Mouse (Mus musculus) heart, postnatal 36 days (tissue): Measurements from ENCODE around the gene Tmem245. TPM values are rescaled to one million over a fixed set of nuclear protein-coding genes. Genes with fewer than 3 reads are reported as not detected.
A peak's percentile ranks its signal among the peaks of the same experiment; 100 is the strongest.
"Not testable (repeated sequence)": the region's sequence is repeated elsewhere in the genome, so short reads cannot be mapped to it uniquely, and the experiment has no call there.

ENCODE experiments used
- DNase-seq, 2 experiments: peaks; one replicate each; pipeline ENCODE4 v3.0.0; 2021 to 2022
- intact Hi-C: fragments of 180-260 bp; cut with DNase I; formaldehyde crosslinking; loops from one replicate; pipeline ENCODE4 v1.15.1; 2025
- total RNA-seq, 2 experiments: library from RNA; stranded (reverse); gene quantifications; 2 replicates each; pipeline ENCODE4 v1.2.3; 2021

The Tmem245 gene
- total RNA-seq, 2 experiments from 2014 or later, result 66.0 to 79.2 TPM

DNA sequence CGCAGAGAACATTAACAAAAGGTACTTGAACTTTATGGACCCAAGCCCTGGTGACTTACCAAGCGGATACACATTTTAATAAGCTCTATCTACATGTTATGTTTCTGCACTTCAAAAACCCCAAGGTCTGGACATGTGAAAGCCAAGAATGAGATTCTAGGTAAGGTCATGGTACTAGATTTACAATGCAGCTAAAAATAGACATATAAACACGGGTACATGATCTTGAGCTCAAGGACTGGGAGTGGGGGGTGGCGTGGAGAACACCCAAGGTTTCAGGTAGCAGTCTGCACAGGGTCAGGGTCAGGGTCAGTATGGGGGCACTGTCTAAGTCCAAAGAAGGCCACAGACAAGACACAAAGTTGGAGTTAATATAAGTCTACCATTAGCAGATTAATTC lies 16.9 kb downstream of the Tmem245 start:
- DNase-seq, result no peak
- intact Hi-C loops, result no loop called here

DNA sequence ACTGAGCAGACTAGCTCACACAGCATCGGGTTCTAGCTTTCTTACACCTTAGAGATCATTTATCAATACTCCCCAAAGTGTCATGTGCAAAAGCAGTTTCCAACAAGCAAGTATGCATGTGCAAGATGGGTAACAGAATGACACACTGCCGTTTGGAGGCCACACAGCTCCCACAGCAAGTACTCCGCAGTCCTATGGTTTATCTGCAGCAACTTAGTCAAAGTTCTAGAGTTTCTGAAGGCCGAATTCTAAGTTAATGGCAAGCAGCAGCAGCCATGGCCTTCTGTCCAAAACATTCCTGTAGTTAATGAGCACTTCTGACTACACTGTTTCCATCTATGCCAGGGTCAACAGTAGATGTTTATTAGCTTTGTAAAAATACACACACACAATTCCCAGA lies 20.3 kb downstream of the Tmem245 start:
- no peak for DNase-seq
- intact Hi-C loops, result no loop called here

DNA sequence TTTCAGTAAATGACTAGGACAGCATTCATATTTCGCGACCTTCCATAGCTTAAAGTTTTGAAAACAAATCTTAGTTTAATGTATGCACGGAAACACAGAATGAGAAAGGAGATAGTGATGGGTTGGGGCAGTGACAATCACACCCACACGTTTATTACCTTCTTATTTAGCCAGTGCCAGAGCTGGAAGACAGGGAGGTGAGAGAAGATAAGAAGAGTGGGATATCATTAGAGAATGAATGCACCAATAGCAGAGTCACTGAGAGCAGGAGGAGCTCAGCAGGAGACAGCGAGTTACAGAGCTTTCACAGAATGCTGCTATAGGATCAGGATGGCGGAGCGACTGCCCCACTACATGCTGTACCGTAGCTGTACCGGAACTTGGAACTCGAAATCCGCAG lies 25.0 kb downstream of the Tmem245 start:
- intact Hi-C loops, result no loop called here
- no peak for DNase-seq

DNA sequence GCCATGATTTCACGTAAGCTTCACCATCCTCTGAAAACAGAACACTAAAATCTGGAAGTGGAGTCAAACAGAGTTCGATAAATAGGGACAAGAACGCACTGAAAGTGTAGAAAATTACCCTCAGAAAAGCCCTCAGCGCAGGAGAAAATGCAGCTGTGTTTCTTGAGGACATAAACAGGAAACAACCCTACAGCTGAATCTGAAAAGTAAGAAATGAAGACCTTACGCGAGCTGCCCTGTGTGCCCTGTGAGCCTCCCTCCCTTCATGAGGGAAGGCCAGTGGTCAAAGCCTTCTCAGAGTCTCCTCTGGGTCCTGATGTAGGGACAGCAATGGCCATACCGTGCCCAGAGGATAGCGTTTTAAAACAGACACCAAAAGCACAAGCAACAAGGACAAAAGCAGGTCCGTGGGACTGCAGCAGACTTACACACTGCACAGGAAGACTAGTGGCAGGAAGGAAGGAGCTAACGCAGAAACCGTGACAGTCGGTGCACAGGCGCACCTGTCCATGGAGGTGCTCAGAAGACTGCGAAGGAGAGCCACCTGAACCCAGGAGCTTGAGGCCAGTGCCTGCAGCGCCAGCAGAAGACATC lies 31.4 kb downstream of the Tmem245 start:
- no peak for DNase-seq
- intact Hi-C loops, result no loop called here

DNA sequence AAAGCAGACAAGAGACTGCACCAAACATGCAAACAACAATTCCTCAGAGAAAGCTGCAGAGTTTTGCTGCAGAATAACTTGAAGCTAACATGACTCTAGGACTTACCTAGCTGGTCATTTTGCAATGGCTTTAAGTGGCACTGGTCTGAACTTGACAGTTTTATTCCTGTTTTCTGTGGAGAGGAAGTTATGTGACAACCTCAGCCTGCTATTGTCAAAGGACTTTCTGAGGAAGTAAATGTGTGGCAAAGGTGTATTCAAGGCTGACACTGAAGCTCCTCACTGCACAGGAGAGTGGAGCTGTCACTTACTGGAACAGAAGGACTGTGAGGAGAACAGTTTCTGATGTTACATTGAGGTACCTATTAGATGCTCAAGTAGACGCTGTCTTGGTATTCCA lies 32.5 kb downstream of the Tmem245 start:
- DNase-seq, result no peak
- intact Hi-C loops, result no loop called here

DNA sequence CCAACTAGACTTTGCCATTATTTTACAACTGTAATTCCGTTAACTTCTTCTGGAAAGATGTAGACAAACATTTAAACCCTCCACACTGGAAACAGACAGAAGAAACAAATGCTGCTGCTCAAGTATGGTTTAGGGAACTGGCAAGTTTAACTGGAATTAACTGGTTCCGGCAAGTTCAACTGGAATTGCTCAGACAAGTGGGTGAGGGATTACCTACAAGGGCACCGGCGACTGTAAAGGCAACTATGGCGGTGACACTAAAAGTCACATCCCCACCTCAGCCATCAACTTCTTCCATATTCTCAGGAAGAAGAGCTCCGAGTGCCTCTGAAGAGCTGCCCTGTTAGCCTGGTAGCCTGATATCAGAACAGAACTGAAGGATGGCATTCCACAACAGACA lies 32.9 kb downstream of the Tmem245 start:
- intact Hi-C loops, result no loop called here
- no peak for DNase-seq

DNA sequence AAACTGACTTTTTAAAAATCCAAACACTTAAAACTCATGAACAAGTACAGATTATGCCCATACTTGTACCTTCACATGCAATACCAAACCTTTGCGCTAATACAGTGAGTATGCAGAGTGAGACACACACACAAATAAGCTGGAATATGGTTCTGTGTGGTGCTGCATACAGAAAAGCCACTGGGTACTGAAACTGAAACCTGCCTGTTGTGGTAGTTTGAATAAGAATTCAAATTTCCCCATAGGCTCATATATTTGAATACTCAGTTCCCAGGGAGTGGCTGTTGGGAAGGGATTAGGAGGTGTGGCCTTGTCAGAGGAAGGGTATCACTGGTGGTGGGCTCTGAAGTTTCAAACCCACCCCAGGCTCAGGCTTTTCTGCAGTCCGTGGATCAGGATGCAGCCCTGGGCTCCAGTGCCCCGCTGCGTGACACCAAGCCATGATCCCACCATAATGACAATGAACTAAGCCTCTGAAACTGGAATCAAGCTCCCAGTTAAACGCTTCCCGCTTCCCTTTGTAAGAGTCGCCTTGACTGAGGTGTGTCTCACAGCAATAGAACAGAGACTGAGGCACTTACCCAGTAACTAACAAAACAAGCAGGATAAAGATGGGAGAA lies 34.7 kb downstream of the Tmem245 start:
- intact Hi-C loops, result no loop called here

DNA sequence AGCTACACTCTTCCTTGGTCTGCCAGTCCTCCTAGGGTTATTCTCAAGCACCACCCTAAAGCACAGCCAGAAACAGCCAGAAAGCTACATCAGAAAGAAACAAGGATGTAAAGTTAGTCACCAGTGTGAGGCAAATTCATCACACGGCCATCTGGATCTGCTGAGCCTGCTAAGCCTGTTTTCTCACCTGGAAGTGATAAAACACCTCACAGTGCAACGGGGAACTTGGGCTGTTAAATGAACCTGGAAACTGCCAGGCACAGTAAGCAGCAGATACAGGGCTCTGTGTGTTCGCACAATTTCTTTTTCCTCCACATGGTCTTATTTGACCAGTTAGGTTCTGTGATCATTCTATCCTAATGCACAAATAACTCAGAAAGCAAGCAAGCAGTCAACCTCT lies 37.7 kb downstream of the Tmem245 start:
- DNase-seq, result no peak
- intact Hi-C loops, result no loop called here

More for the DNA sequence above, 34.7 kb downstream of the Tmem245 start:
- DNase-seq, result no peak

DNA sequence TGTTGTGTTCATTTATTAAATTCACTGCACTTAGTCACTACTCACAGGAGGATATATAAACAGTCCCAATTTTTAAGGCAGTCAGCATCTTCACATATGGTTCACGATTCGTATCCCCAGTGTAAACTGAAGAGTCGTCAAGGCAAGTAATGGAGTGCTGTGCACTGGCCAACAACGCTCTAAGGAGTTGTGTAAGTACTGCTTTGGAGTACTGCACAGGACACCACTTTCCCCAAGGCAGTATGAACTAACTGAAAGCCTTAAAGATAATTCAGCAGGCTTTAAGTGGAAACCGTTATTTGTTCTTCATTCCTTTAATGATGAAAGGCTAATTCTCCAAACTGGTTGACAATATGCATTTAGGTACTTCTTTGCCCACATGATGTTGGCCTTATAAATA lies 39.6 kb downstream of the Tmem245 start:
- intact Hi-C loops, result no loop called here
- no peak for DNase-seq

DNA sequence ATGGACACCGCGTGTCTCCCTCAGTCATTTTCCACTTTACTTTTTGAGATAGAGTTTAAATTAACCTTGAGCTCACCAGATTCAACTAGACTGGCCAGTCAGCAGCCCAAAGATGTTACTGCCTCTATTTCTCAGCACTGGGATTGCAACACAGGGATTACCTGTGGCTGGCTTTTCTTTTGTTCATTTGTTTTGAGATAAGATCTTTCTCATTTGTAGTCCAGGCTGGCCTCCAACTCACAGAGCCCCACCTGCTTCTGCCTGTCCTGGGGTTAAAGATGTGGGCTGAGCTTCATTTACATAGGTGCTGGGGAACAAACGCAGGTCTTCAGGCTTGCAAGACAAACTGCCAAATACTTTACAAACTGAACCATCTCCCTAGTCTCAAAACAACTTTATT lies 40.3 kb downstream of the Tmem245 start:
- no peak for DNase-seq
- intact Hi-C loops, result no loop called here

DNA sequence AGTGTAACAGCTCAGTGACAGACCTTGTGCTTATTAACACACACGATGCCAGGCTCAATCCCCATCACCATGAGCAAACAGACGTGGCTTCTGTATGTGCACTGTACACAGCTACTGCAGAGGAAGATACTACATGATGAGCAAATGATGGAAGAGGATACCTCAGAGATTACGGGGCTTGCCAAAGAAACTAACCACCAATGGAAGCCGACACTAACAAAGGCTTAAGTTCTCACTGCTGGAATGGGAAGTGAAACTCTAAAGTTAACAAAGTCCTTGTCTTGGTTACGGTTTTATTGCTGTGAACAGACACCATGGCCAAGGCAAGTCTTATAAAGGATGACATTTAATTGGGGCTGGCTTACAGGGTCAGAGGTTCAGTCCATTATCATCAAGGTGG lies 41.7 kb downstream of the Tmem245 start:
- no peak for DNase-seq
- intact Hi-C loops, result no loop called here

DNA sequence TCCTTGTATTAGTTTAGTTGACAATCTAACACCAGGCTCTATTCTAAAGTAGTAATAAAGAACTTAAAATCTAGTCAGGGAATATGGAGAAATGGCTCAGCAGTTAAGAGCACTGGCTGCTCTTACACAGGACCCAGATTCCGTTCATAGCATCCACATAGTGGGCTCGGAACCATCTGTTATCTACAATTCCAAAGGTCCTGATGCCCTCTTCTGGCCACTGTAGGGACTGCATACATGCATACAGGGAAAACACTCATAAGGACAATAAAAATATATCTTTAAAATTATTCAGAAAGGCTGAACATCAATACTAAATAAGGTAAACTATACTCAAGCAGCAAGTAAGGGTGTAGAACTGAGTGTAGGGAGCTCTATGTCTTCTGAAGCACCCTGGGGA lies 45.6 kb downstream of the Tmem245 start:
- intact Hi-C loops, result no loop called here
- DNase-seq, result no peak

DNA sequence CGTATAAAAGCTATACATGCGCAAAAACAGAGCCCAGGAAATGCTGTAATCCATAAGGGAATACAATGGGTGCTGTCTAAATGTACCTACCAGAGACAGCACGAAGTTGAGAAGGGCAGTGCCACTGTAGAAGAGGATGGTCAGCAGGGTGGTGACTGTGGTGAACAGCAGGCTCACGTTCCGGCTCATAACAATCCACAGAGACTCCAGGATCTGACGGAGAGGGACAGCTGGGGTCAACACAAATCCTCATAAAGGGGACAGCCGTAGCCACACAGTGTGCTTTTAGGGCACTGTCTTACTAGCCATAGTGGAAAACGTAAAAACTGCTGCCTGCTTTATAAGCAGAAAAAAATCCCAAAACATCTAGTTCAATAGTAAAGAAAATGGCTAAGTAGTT lies 48.0 kb downstream of the Tmem245 start:
- no peak for DNase-seq
- intact Hi-C loops, result no loop called here

DNA sequence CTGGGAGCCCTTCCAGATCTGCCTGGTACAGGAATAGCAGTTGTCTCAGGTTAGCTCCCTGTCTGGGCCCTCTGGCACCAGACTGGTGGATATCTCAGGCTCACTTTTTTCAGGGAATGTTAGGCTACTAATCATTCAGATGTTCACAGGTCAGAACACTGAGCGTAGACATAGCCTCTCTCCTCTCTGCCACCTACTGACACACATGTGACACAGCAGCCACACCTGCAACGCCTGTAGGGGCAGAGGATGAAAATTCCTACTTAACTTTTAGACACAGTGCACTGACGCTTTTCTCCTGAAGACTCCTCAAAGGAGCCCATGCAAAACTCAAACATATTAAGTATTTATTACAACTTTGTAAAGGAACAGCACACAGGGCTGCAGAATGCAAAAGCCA lies 49.7 kb downstream of the Tmem245 start:
- intact Hi-C loops, result no loop called here
- no peak for DNase-seq

DNA sequence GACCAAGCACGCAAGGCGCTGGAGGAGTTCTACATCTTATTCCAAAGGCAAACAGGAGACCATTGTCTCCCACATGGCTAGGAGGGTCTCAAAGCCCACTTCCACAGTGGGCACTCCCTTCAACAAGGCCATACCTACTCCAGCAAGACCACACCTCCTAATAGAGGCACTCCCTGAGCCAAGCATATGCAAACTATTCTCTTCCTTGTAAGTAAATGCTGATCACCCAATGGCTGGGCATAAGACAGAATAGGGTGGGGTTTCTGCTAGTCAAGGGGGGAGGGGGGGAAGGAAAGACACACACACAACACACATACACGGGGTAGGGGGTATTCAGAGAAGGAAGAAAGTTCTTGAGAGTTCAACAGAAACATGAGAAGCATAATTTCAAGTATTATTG lies 53.0 kb downstream of the Tmem245 start:
- intact Hi-C loops, result no loop called here

DNA sequence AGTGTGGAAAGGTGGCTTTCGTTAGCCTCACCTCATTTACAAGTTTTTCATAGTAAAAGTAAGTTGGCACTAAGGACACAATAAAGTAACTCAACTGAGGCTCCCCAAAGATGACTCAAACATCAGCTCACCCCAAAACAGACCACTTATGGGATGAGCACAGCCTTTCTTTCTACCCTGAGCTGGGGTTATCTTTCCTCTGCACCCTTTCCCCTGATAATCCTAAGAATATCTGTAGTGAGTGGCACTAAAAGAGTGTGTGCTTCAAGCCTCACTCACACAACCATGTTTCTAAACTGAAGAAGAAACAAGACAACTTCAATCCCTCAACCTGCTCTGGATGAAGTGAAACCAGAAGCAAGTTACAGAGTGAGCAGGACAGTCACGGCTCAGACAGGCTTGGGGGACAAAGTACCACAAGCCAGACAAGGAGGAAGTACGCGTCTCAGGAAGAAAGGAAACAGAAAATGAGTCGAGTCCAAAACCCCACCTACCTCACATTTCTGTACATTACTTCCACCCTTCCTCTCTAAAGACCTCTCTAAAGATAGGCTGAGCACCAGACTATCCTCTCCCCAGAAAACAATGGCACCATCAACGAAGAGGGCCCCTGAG lies 54.6 kb downstream of the Tmem245 start:
- no peak for DNase-seq

More for the DNA sequence above, 53.0 kb downstream of the Tmem245 start:
- no peak for DNase-seq

DNA sequence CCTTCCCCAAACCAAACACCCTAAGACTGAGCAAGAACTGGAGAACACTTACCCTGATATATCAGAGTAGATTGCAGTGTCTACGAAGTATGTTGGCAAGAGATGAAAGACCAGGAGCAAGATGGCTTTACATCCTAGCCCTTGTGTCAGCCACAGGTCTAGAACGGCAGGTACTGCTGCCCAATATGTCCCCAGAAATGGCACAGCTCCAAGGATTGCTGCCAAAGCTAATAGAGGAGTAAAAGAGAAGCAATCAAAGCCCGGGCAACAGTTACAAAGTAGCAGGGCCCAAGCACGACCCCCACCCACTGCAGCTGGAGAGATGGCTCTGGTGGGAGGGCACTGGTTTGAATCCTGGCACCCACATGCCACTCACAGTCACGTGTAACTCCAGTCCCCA lies 58.8 kb downstream of the Tmem245 start:
- intact Hi-C loops, result no loop called here
- DNase-seq, result peak in 1 of 2 experiments; percentile 28

More for the DNA sequence above, 54.6 kb downstream of the Tmem245 start:
- intact Hi-C loops, result no loop called here

DNA sequence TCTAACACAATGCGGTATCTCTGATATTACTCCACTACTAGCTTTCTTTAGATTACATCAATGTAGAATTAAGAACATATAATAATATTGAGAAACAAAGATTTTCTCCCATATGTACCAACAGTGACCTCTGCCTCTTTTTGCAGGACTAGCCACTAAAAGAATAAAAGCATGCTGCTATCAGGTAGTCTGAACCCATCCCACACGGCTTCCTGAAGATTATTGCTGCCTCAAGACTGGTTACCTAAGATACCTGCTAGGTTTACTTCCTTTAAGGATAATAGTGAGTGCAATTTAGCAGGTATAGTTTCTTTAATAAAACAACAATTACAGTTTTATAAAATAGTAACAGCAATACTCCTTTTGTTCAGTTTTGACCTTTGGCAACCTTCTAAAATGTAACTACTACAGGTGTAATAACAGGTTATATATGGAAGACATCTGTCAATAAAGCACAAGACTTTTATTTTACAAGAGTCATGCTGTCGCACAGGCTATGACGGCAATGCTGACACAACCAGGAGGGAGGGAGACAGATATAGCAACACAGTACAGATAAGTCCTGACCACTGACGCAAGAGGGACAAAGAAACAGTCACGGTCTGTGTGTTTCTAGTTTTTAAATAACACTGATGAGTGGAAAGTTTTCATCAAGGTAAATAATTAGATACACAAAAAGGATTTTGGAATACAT lies 60.8 kb downstream of the Tmem245 start:
- no peak for DNase-seq

DNA sequence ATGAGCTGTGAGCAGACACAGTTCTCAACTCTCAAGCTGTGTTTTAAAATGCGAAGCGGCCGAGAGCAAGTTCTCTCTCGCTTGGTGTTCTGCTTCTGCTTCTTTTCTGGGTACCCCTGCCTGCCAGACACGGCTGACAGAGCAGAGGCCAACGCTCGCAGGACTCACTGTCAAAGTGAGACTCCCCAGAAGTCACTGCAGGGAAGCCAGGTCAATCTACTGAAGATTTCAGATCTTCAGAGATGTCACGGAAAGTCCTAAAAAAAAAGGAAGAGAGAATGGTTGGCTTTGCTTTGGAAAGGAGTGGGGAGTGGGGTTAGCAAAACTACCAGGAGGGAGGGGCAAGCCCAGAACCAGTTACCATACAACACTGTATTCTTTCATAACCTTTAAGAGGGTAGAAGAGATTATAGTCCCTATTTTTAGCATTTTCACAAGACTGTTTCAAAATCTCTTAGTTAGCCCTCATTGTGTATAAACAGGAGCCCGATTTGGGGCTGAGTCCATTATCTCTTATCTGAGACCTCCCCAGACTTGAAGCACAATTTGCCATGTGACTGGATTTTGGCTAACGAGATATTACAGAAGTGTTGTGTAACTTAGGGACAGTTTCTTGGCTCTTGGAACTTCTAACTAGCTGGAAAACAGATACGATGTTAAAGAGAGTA lies 67.1 kb downstream of the Tmem245 start:
- peak in 1 of 2 experiments; percentile 48 for DNase-seq
- intact Hi-C loops, result no loop called here

More for the DNA sequence above, 60.8 kb downstream of the Tmem245 start:
- intact Hi-C loops, result no loop called here

DNA sequence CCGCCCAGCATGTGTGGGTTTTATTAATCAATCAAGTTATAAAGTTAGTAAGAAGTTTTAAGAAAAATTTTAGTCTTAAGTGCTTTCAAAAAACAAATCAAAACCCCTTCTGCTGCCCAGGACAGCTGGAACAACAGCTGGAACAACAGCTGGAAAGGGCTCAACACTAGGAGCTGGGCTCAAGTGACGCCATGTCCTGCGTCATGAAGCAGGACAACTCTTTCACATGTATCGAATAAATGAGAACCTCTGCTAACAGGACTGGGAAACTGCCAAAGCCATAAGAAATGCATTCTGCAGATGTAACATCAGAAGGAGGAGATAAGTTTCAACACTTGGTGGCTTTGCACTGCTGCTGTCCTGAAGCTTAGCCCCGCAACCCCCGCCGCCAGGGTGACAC lies 68.3 kb downstream of the Tmem245 start:
- DNase-seq, result no peak
- intact Hi-C loops, result no loop called here

DNA sequence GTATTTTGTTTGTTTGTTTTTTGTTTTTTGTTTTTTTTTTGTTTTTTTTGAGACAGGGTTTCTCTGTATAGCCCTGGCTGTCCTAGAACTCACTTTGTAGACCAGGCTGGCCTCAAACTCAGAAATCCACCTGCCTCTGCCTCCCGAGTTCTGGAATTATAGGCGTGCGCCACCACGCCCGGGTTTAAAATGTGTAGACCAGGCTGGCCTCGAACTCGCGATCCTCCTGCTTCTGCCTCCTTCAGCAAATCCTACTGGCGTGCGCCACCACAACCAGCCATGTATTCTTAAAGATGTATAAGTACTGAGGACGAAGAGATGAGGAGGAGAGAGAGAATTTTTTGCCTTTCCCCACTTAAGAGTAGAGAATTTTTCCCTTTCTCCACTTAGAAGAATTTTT lies 76.7 kb downstream of the Tmem245 start:
- DNase-seq, intact Hi-C loops: not testable (repeated sequence)
